Mouse (Mus musculus) testis, adult 2 months (tissue): ENCODE data around the gene Rasl11a.

Source experiments
- CTCF ChIP-seq: fragments of 200-500 bp; IDR thresholded peaks from 2 replicates; pipeline ENCODE4 v1.5.1; 2012; ENCODE audit warnings: low read depth, mild to moderate bottlenecking, inconsistent platforms, low read length, moderate library complexity; ENCODE audit not compliant: control insufficient read depth, insufficient read depth, insufficient replicate concordance
- POLR2A ChIP-seq: fragments of 200-500 bp; IDR thresholded peaks from 2 replicates; pipeline ENCODE4 v1.6.1; 2012; ENCODE audit warnings: low read depth, mild to moderate bottlenecking, inconsistent platforms, low read length, moderate library complexity; ENCODE audit not compliant: control insufficient read depth

- TF ChIP-seq CTCF: peak; percentile 88
- no peak for TF ChIP-seq POLR2A
These were observed 48.8 kb downstream of the Rasl11a start for GRCm38 (mm10) chr5:146893478-146894182.
